Mouse (Mus musculus) liver, adult 2 months (tissue): ENCODE measurements at regions not wholly inside any gene's neighbourhood (a gene's known extent, or its start where the extent isn't known, plus 50 kb on each side); places are given as distances from the start of the nearest gene placed in this dataset.

Experiments
- CTCF ChIP-seq: fragments of 200-500 bp; IDR thresholded peaks from 2 replicates; pipeline ENCODE4 v1.5.1; 2011; ENCODE audit warnings: low read depth, low read length, control low read depth
- POLR2A ChIP-seq: fragments of 200-500 bp; IDR thresholded peaks from 2 replicates; pipeline ENCODE4 v1.6.1; 2011; ENCODE audit warnings: low read length, control low read depth; ENCODE audit not compliant: insufficient read depth; ENCODE audit errors: extremely low read depth

GRCm38 (mm10) chr5:99849001-99849400, 57.1 kb upstream of the Vamp9 start:
- no peak for TF ChIP-seq CTCF
- TF ChIP-seq POLR2A, result no peak
